Mouse (Mus musculus): ENCODE results near the gene Kbtbd2. TPM values are rescaled to one million over a fixed set of nuclear protein-coding genes. Genes with fewer than 3 reads are reported as not detected.

Kbtbd2 gene
- total RNA-seq, 2 experiments from 2014 or later, result 52.9 to 55.2 TPM

- DNase-seq (ENCODE audit: low spot score in 2 of 2), result no peak
Observed at GRCm38 (mm10) chr6:56787668-56788067, 9.9 kb downstream of the Kbtbd2 start.

GRCm38 (mm10) chr6:56785068-56785467 is 12.5 kb downstream of the Kbtbd2 start:
- no peak for DNase-seq (ENCODE audit: low spot score in 2 of 2)

GRCm38 (mm10) chr6:56783561-56784272 is 13.9 kb downstream of the Kbtbd2 start:
- no peak for DNase-seq (ENCODE audit: low spot score in 2 of 2)

GRCm38 (mm10) chr6:56779636-56780035 is 18.0 kb downstream of the Kbtbd2 start:
- DNase-seq (ENCODE audit: low spot score in 2 of 2), result no peak

GRCm38 (mm10) chr6:56775816-56776215 is 21.8 kb downstream of the Kbtbd2 start:
- no peak for DNase-seq (ENCODE audit: low spot score in 2 of 2)

GRCm38 (mm10) chr6:56765696-56766095 is 31.9 kb downstream of the Kbtbd2 start:
- DNase-seq (ENCODE audit: low spot score in 2 of 2), result no peak

- no peak for DNase-seq (ENCODE audit: low spot score in 2 of 2)
Observed at GRCm38 (mm10) chr6:56765265-56765664, 32.3 kb downstream of the Kbtbd2 start.

GRCm38 (mm10) chr6:56759324-56759723 is 38.3 kb downstream of the Kbtbd2 start:
- no peak for DNase-seq (ENCODE audit: low spot score in 2 of 2)

GRCm38 (mm10) chr6:56756117-56756516 is 41.5 kb downstream of the Kbtbd2 start:
- no peak for DNase-seq (ENCODE audit: low spot score in 2 of 2)

GRCm38 (mm10) chr6:56753719-56754118 is 43.9 kb downstream of the Kbtbd2 start:
- no peak for DNase-seq (ENCODE audit: low spot score in 2 of 2)

- no peak for DNase-seq (ENCODE audit: low spot score in 2 of 2)
Observed at GRCm38 (mm10) chr6:56745950-56746543, 51.6 kb downstream of the Kbtbd2 start.

GRCm38 (mm10) chr6:56732545-56732944 is 65.1 kb downstream of the Kbtbd2 start:
- peak in 1 of 2 experiments; percentile 37 for DNase-seq (ENCODE audit: low spot score in 2 of 2)

Other genes starting within 250 kb of the Kbtbd2 start
- 1 to 10 TPM; 4.4 to 4.7 TPM for gene Pde1c, start 228.7 kb downstream of the Kbtbd2 start, total RNA-seq (2021)
- 10 to 100 TPM; 14.2 to 20.1 TPM for gene Lsm5, start 93.1 kb downstream of the Kbtbd2 start, total RNA-seq (2021)
- gene Avl9, start 82.9 kb downstream of the Kbtbd2 start, total RNA-seq (2021), result 10 to 100 TPM; 41.1 to 43.0 TPM
- 10 to 100 TPM; 30.2 to 30.5 TPM for gene Fkbp9, start 34.2 kb upstream of the Kbtbd2 start, total RNA-seq (2021)
- 10 to 100 TPM; 38.2 to 38.6 TPM for gene Nt5c3, start 126.1 kb upstream of the Kbtbd2 start, total RNA-seq (2021)
- under 1 TPM; 0.20 to 0.43 TPM for gene Vmn1r4, start 126.2 kb upstream of the Kbtbd2 start, total RNA-seq (2021)
- gene Vmn1r5, start 172.5 kb upstream of the Kbtbd2 start, total RNA-seq (2021), result not detected
- not detected for gene Vmn1r6, start 199.4 kb upstream of the Kbtbd2 start, total RNA-seq (2021)
- not detected for gene Vmn1r7, start 227.5 kb upstream of the Kbtbd2 start, total RNA-seq (2021)
- not detected for gene Vmn1r8, start 234.5 kb upstream of the Kbtbd2 start, total RNA-seq (2021)

All from layer of hippocampus, adult 18-20 months (tissue).